Mouse (Mus musculus): ENCODE data around the gene Sars2. TPM values are rescaled to one million over a fixed set of nuclear protein-coding genes. Genes with fewer than 3 reads are reported as not detected.

Gene Sars2
- polyA plus RNA-seq, 1 experiment from 2014 or later = 16.4 TPM

- ATAC-seq = no peak; the same call in 1 of the 2 replicates
- H3K9me3 ChIP-seq (replicated peaks; ENCODE audit: control insufficient read depth, low read length, poor library complexity, severe bottlenecking) = no peaks in the 10 kb centered on the region
- no peak overlapping the region for H3K27ac ChIP-seq (ENCODE audit: low read length)
Measured at GRCm38 (mm10) chr7:28780067-28780658, 38.4 kb downstream of the Sars2 start.

GRCm38 (mm10) chr7:28780857-28781256 is 39.1 kb downstream of the Sars2 start:
- H3K27me3 ChIP-seq (ENCODE audit: control insufficient read depth, insufficient read depth, low read depth, low read length) = no peaks in the 10 kb centered on the region
- no peaks in the 10 kb centered on the region for H3K4me1 ChIP-seq (ENCODE audit: control insufficient read depth, insufficient read depth, low read length)
- no peaks in the 10 kb centered on the region for H3K9me3 ChIP-seq (replicated peaks; ENCODE audit: control insufficient read depth, low read length, poor library complexity, severe bottlenecking)
- no peak for ATAC-seq
- H3K36me3 ChIP-seq (ENCODE audit: control insufficient read depth, insufficient read depth, low read length) = peaks cover 7% of the 10 kb centered on the region; the same call in 1 of the 2 replicates
- no peak overlapping the region for H3K27ac ChIP-seq (ENCODE audit: low read length)
- no peak overlapping the region for H3K4me3 ChIP-seq (ENCODE audit: low read depth, low read length)
- 80% methylated on average over 7 of the region's 7 CpGs for WGBS
- H3K4me2 ChIP-seq (ENCODE audit: low read length) = no peak overlapping the region
- H3K9ac ChIP-seq (ENCODE audit: low read depth, low read length) = no peak overlapping the region

More at GRCm38 (mm10) chr7:28780067-28780658, 38.4 kb downstream of the Sars2 start:
- no peaks in the 10 kb centered on the region for H3K4me1 ChIP-seq (ENCODE audit: control insufficient read depth, insufficient read depth, low read length)
- WGBS = 47% methylated on average over 6 of the region's 6 CpGs
- no peak overlapping the region for H3K4me2 ChIP-seq (ENCODE audit: low read length)
- H3K36me3 ChIP-seq (ENCODE audit: control insufficient read depth, insufficient read depth, low read length) = peaks cover 9% of the 10 kb centered on the region; the same call in 1 of the 2 replicates
- no peak overlapping the region for H3K9ac ChIP-seq (ENCODE audit: low read depth, low read length)
- H3K4me3 ChIP-seq (ENCODE audit: low read depth, low read length) = no peak overlapping the region
- no peaks in the 10 kb centered on the region for H3K27me3 ChIP-seq (ENCODE audit: control insufficient read depth, insufficient read depth, low read depth, low read length)

GRCm38 (mm10) chr7:28781261-28781663 is 39.5 kb downstream of the Sars2 start:
- no peak overlapping the region for H3K4me3 ChIP-seq (ENCODE audit: low read depth, low read length)
- no peaks in the 10 kb centered on the region for H3K9me3 ChIP-seq (replicated peaks; ENCODE audit: control insufficient read depth, low read length, poor library complexity, severe bottlenecking)
- no peaks in the 10 kb centered on the region for H3K4me1 ChIP-seq (ENCODE audit: control insufficient read depth, insufficient read depth, low read length)
- H3K27me3 ChIP-seq (ENCODE audit: control insufficient read depth, insufficient read depth, low read depth, low read length) = no peaks in the 10 kb centered on the region
- ATAC-seq = no peak
- no peak overlapping the region for H3K4me2 ChIP-seq (ENCODE audit: low read length)
- H3K27ac ChIP-seq (ENCODE audit: low read length) = no peak overlapping the region
- no peak overlapping the region for H3K9ac ChIP-seq (ENCODE audit: low read depth, low read length)
- WGBS = 87% methylated on average over 8 of the region's 8 CpGs
- H3K36me3 ChIP-seq (ENCODE audit: control insufficient read depth, insufficient read depth, low read length) = peaks cover 7% of the 10 kb centered on the region; the same call in 1 of the 2 replicates

GRCm38 (mm10) chr7:28785161-28785560 is 43.4 kb downstream of the Sars2 start:
- no peaks in the 10 kb centered on the region for H3K9me3 ChIP-seq (replicated peaks; ENCODE audit: control insufficient read depth, low read length, poor library complexity, severe bottlenecking)
- no peak overlapping the region for H3K9ac ChIP-seq (ENCODE audit: low read depth, low read length)
- H3K4me1 ChIP-seq (ENCODE audit: control insufficient read depth, insufficient read depth, low read length) = no peaks in the 10 kb centered on the region
- H3K4me3 ChIP-seq (ENCODE audit: low read depth, low read length) = no peak overlapping the region
- no peak overlapping the region for H3K27ac ChIP-seq (ENCODE audit: low read length)
- WGBS = 72% methylated on average over 5 of the region's 5 CpGs
- no peak for ATAC-seq
- H3K36me3 ChIP-seq (ENCODE audit: control insufficient read depth, insufficient read depth, low read length) = 0 out of 2 replicates have a peak, but pooled peaks cover 2% of the 10 kb centered on the region
- no peaks in the 10 kb centered on the region for H3K27me3 ChIP-seq (ENCODE audit: control insufficient read depth, insufficient read depth, low read depth, low read length)
- no peak overlapping the region for H3K4me2 ChIP-seq (ENCODE audit: low read length)

- WGBS = 93% methylated on average over 9 of the region's 9 CpGs
Measured at GRCm38 (mm10) chr7:28787884-28788283, 46.1 kb downstream of the Sars2 start.

GRCm38 (mm10) chr7:28788307-28789195 is 46.8 kb downstream of the Sars2 start, which contains the start of gene Rinl:
Gene Rinl, plus strand, starts transcription at chr7:28788969.
- ATAC-seq = no peak
- H3K4me1 ChIP-seq (ENCODE audit: control insufficient read depth, insufficient read depth, low read length) = no peaks in the 10 kb centered on the region
- H3K4me3 ChIP-seq (ENCODE audit: low read depth, low read length) = no peak within 1 kb of the TSS
- H3K9ac ChIP-seq (ENCODE audit: low read depth, low read length) = no peak within 1 kb of the TSS
- no peaks in the 10 kb centered on the region for H3K27me3 ChIP-seq (ENCODE audit: control insufficient read depth, insufficient read depth, low read depth, low read length)
- no peaks in the 10 kb centered on the region for H3K9me3 ChIP-seq (replicated peaks; ENCODE audit: control insufficient read depth, low read length, poor library complexity, severe bottlenecking)
- no peak within 1 kb of the TSS for H3K27ac ChIP-seq (ENCODE audit: low read length)
- H3K36me3 ChIP-seq (ENCODE audit: control insufficient read depth, insufficient read depth, low read length) = 0 out of 2 replicates have a peak, but pooled peaks cover 2% of the 10 kb centered on the region
- 76% methylated on average over 5 of the region's 5 CpGs for WGBS
- H3K4me2 ChIP-seq (ENCODE audit: low read length) = no peak within 1 kb of the TSS

More at GRCm38 (mm10) chr7:28787884-28788283, 46.1 kb downstream of the Sars2 start:
- ATAC-seq = no peak
- H3K27me3 ChIP-seq (ENCODE audit: control insufficient read depth, insufficient read depth, low read depth, low read length) = no peaks in the 10 kb centered on the region
- H3K9me3 ChIP-seq (replicated peaks; ENCODE audit: control insufficient read depth, low read length, poor library complexity, severe bottlenecking) = no peaks in the 10 kb centered on the region
- H3K4me3 ChIP-seq (ENCODE audit: low read depth, low read length) = no peak overlapping the region
- 0 out of 2 replicates have a peak, but pooled peaks cover 2% of the 10 kb centered on the region for H3K36me3 ChIP-seq (ENCODE audit: control insufficient read depth, insufficient read depth, low read length)
- H3K4me2 ChIP-seq (ENCODE audit: low read length) = no peak overlapping the region
- H3K27ac ChIP-seq (ENCODE audit: low read length) = no peak overlapping the region
- H3K4me1 ChIP-seq (ENCODE audit: control insufficient read depth, insufficient read depth, low read length) = no peaks in the 10 kb centered on the region
- no peak overlapping the region for H3K9ac ChIP-seq (ENCODE audit: low read depth, low read length)

- Histone ChIP-seq H3K9ac (ENCODE audit: low read depth, low read length) (no peak overlapping the region), H3K4me1 (ENCODE audit: control insufficient read depth, insufficient read depth, low read length) (no peaks in the 10 kb centered on the region), H3K9me3 (replicated peaks; ENCODE audit: control insufficient read depth, low read length, poor library complexity, severe bottlenecking) (no peaks in the 10 kb centered on the region), H3K4me2 (ENCODE audit: low read length) (no peak overlapping the region), H3K4me3 (ENCODE audit: low read depth, low read length) (no peak overlapping the region), H3K27me3 (ENCODE audit: control insufficient read depth, insufficient read depth, low read depth, low read length) (no peaks in the 10 kb centered on the region), H3K27ac (ENCODE audit: low read length) (no peak overlapping the region), H3K36me3 (ENCODE audit: control insufficient read depth, insufficient read depth, low read length) (0 out of 2 replicates have a peak, but pooled peaks cover 2% of the 10 kb centered on the region)
- ATAC-seq = no peak
- 83% methylated on average over 3 of the region's 3 CpGs for WGBS
Measured at GRCm38 (mm10) chr7:28789235-28789634, 47.4 kb downstream of the Sars2 start.

- no peak for ATAC-seq
- H3K4me1 ChIP-seq (ENCODE audit: control insufficient read depth, insufficient read depth, low read length) = no peaks in the 10 kb centered on the region
- no peaks in the 10 kb centered on the region for H3K9me3 ChIP-seq (replicated peaks; ENCODE audit: control insufficient read depth, low read length, poor library complexity, severe bottlenecking)
- no peak overlapping the region for H3K4me2 ChIP-seq (ENCODE audit: low read length)
- WGBS = 51% methylated on average over 8 of the region's 8 CpGs
- H3K27ac ChIP-seq (ENCODE audit: low read length) = no peak overlapping the region
- H3K27me3 ChIP-seq (ENCODE audit: control insufficient read depth, insufficient read depth, low read depth, low read length) = no peaks in the 10 kb centered on the region
- 0 out of 2 replicates have a peak, but pooled peaks cover 2% of the 10 kb centered on the region for H3K36me3 ChIP-seq (ENCODE audit: control insufficient read depth, insufficient read depth, low read length)
- H3K4me3 ChIP-seq (ENCODE audit: low read depth, low read length) = no peak overlapping the region
- H3K9ac ChIP-seq (ENCODE audit: low read depth, low read length) = no peak overlapping the region
Measured at GRCm38 (mm10) chr7:28790066-28790806, 48.4 kb downstream of the Sars2 start.

All from midbrain, embryonic 16.5 days (tissue).